Mouse (Mus musculus): ENCODE measurements around the gene Tmem9. TPM values are rescaled to one million over a fixed set of nuclear protein-coding genes. Genes with fewer than 3 reads are reported as not detected.

Tmem9 gene
- total and polyA plus RNA-seq, 2 experiments from 2014 or later: 46.0 to 51.2 TPM

DNA sequence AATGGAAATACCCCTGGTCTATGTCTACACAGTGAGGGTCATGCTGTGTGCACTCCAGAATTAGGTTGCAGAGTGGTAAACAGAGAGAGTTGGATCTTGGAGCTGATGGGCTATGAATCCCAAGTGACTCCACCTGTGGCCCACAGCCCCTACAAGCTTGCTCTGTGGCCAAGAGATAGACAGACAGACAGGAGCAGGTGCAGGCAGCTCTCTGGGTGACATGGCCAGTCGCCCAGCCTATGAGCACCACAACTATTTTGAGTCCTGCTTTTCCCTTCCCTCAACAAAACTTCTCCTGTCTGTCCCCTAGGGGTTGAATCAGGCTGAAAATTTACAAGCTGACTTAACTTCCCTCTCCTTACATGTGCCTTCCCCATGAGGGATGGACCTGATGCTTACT is 58.7 kb downstream of the Tmem9 start:
- DNase-seq (ENCODE audit: low spot score): no peak
- no peaks in the 10 kb centered on the region for H3K36me3 ChIP-seq (replicated peaks; ENCODE audit: control insufficient read depth, insufficient read depth, low read length)
- H3K9ac ChIP-seq (replicated peaks; ENCODE audit: low read depth, low read length): no peak overlapping the region
- H3K4me1 ChIP-seq (ENCODE audit: control insufficient read depth, insufficient read depth): no peaks in the 10 kb centered on the region
- TF ChIP-seq CTCF (IDR thresholded peaks at IDR 0.05; ENCODE audit: low read depth) (no peak), EP300 (IDR thresholded peaks at IDR 0.05; ENCODE audit: low read depth) (no peak)
- H3K4me3 ChIP-seq (ENCODE audit: low read depth, low read length): no peak overlapping the region
- no peak overlapping the region for H3K4me2 ChIP-seq (ENCODE audit: low read depth, low read length)
- no peaks in the 10 kb centered on the region; the same call in 1 of the 2 replicates for H3K27me3 ChIP-seq (ENCODE audit: control insufficient read depth, insufficient read depth, low read length)
- no peak overlapping the region for H3K27ac ChIP-seq (ENCODE audit: low read depth)
- no peak for ATAC-seq (ENCODE audit: insufficient read depth, low read depth)
- H3K9me3 ChIP-seq (replicated peaks; ENCODE audit: control insufficient read depth, low read length): no peaks in the 10 kb centered on the region
- 44% methylated on average over 1 of the region's 1 CpGs for WGBS

GRCm38 (mm10) chr1:136067579-136067978 is 59.6 kb downstream of the Tmem9 start:
- WGBS: 64% methylated on average over 3 of the region's 3 CpGs
- Histone ChIP-seq H3K27me3 (ENCODE audit: control insufficient read depth, insufficient read depth, low read length) (no peaks in the 10 kb centered on the region; the same call in 1 of the 2 replicates), H3K4me1 (ENCODE audit: control insufficient read depth, insufficient read depth) (no peaks in the 10 kb centered on the region), H3K9me3 (replicated peaks; ENCODE audit: control insufficient read depth, low read length) (no peaks in the 10 kb centered on the region), H3K9ac (replicated peaks; ENCODE audit: low read depth, low read length) (no peak overlapping the region), H3K27ac (ENCODE audit: low read depth) (no peak overlapping the region), H3K4me2 (ENCODE audit: low read depth, low read length) (no peak overlapping the region), H3K36me3 (replicated peaks; ENCODE audit: control insufficient read depth, insufficient read depth, low read length) (no peaks in the 10 kb centered on the region), H3K4me3 (ENCODE audit: low read depth, low read length) (no peak overlapping the region)
- DNase-seq (ENCODE audit: low spot score) (no peak), ATAC-seq (ENCODE audit: insufficient read depth, low read depth) (no peak)
- TF ChIP-seq EP300 (IDR thresholded peaks at IDR 0.05; ENCODE audit: low read depth) (no peak), CTCF (IDR thresholded peaks at IDR 0.05; ENCODE audit: low read depth) (no peak)

GRCm38 (mm10) chr1:136076086-136076485 is 68.1 kb downstream of the Tmem9 start:
- H3K27ac ChIP-seq (ENCODE audit: low read depth): no peak overlapping the region
- 8% methylated on average over 3 of the region's 3 CpGs for WGBS
- ATAC-seq (ENCODE audit: insufficient read depth, low read depth) (peak; percentile 41; the same call in 1 of the 2 replicates), DNase-seq (ENCODE audit: low spot score) (peak; percentile 24)
- H3K4me1 ChIP-seq (ENCODE audit: control insufficient read depth, insufficient read depth): no peaks in the 10 kb centered on the region; the same call in 1 of the 2 replicates
- H3K27me3 ChIP-seq (ENCODE audit: control insufficient read depth, insufficient read depth, low read length): 0 out of 2 replicates have a peak, but pooled peaks cover 7% of the 10 kb centered on the region
- no peak overlapping the region for H3K9ac ChIP-seq (replicated peaks; ENCODE audit: low read depth, low read length)
- TF ChIP-seq CTCF (IDR thresholded peaks at IDR 0.05; ENCODE audit: low read depth): peak; percentile 71
- no peak for TF ChIP-seq EP300 (IDR thresholded peaks at IDR 0.05; ENCODE audit: low read depth)
- H3K4me2 ChIP-seq (ENCODE audit: low read depth, low read length): no peak overlapping the region
- no peaks in the 10 kb centered on the region for H3K9me3 ChIP-seq (replicated peaks; ENCODE audit: control insufficient read depth, low read length)
- H3K36me3 ChIP-seq (replicated peaks; ENCODE audit: control insufficient read depth, insufficient read depth, low read length): no peaks in the 10 kb centered on the region
- no peak overlapping the region for H3K4me3 ChIP-seq (ENCODE audit: low read depth, low read length)

- Histone ChIP-seq H3K9ac (replicated peaks; ENCODE audit: low read depth, low read length) (no peak overlapping the region), H3K4me2 (ENCODE audit: low read depth, low read length) (no peak overlapping the region), H3K36me3 (replicated peaks; ENCODE audit: control insufficient read depth, insufficient read depth, low read length) (no peaks in the 10 kb centered on the region), H3K27me3 (ENCODE audit: control insufficient read depth, insufficient read depth, low read length) (0 out of 2 replicates have a peak, but pooled peaks cover 7% of the 10 kb centered on the region), H3K4me3 (ENCODE audit: low read depth, low read length) (no peak overlapping the region), H3K4me1 (ENCODE audit: control insufficient read depth, insufficient read depth) (no peaks in the 10 kb centered on the region; the same call in 1 of the 2 replicates), H3K27ac (ENCODE audit: low read depth) (no peak overlapping the region), H3K9me3 (replicated peaks; ENCODE audit: control insufficient read depth, low read length) (no peaks in the 10 kb centered on the region; the same call in 1 of the 2 replicates)
- WGBS: 37% methylated on average over 4 of the region's 4 CpGs
- TF ChIP-seq EP300 (IDR thresholded peaks at IDR 0.05; ENCODE audit: low read depth): no peak
- no peak for TF ChIP-seq CTCF (IDR thresholded peaks at IDR 0.05; ENCODE audit: low read depth)
- no peak for ATAC-seq (ENCODE audit: insufficient read depth, low read depth)
- DNase-seq (ENCODE audit: low spot score): no peak
These were observed 69.7 kb downstream of the Tmem9 start for GRCm38 (mm10) chr1:136077656-136078055.

- H3K27me3 ChIP-seq (ENCODE audit: control insufficient read depth, insufficient read depth, low read length): peaks cover 10% of the 10 kb centered on the region; the same call in 1 of the 2 replicates
- TF ChIP-seq CTCF (IDR thresholded peaks at IDR 0.05; ENCODE audit: low read depth): no peak
- no peak for TF ChIP-seq EP300 (IDR thresholded peaks at IDR 0.05; ENCODE audit: low read depth)
- H3K4me3 ChIP-seq (ENCODE audit: low read depth, low read length): no peak overlapping the region
- ATAC-seq (ENCODE audit: insufficient read depth, low read depth): no peak
- no peak overlapping the region for H3K9ac ChIP-seq (replicated peaks; ENCODE audit: low read depth, low read length)
- no peaks in the 10 kb centered on the region; the same call in 1 of the 2 replicates for H3K9me3 ChIP-seq (replicated peaks; ENCODE audit: control insufficient read depth, low read length)
- H3K36me3 ChIP-seq (replicated peaks; ENCODE audit: control insufficient read depth, insufficient read depth, low read length): no peaks in the 10 kb centered on the region
- 71% methylated on average over 1 of the region's 1 CpGs for WGBS
- H3K27ac ChIP-seq (ENCODE audit: low read depth): no peak overlapping the region
- H3K4me2 ChIP-seq (ENCODE audit: low read depth, low read length): no peak overlapping the region
- peaks cover 5% of the 10 kb centered on the region; the same call in 1 of the 2 replicates for H3K4me1 ChIP-seq (ENCODE audit: control insufficient read depth, insufficient read depth)
- DNase-seq (ENCODE audit: low spot score): no peak
These were observed 73.2 kb downstream of the Tmem9 start for GRCm38 (mm10) chr1:136081161-136081560.

Other genes starting within 250 kb of the Tmem9 start
- gene Phlda3, start 242.0 kb upstream of the Tmem9 start, total RNA-seq (2014; rRNA removed; ENCODE audit: low replicate concordance): 87.5 and 130 TPM in 2 replicates
- 65.5 and 67.2 TPM in 2 replicates for gene Phlda3, start 242.0 kb upstream of the Tmem9 start, polyA plus RNA-seq (2015; fragmentation: Nextera tagmentation; extraction: Ambion mirVana)
- gene Tnni1, start 228.7 kb upstream of the Tmem9 start, total RNA-seq (2014; rRNA removed; ENCODE audit: low replicate concordance): 4,186 and 4,592 TPM in 2 replicates
- gene Tnni1, start 228.7 kb upstream of the Tmem9 start, polyA plus RNA-seq (2015; fragmentation: Nextera tagmentation; extraction: Ambion mirVana): 4,392 and 4,399 TPM in 2 replicates
- 4.4 and 32.9 TPM in 2 replicates for gene Lad1, start 189.6 kb upstream of the Tmem9 start, total RNA-seq (2014; rRNA removed; ENCODE audit: low replicate concordance)
- gene Lad1, start 189.6 kb upstream of the Tmem9 start, polyA plus RNA-seq (2015; fragmentation: Nextera tagmentation; extraction: Ambion mirVana): 9.1 and 11.1 TPM in 2 replicates
- gene Tnnt2, start 171.8 kb upstream of the Tmem9 start, total RNA-seq (2014; rRNA removed; ENCODE audit: low replicate concordance): 1,865 and 1,929 TPM in 2 replicates
- 13,184 and 14,025 TPM in 2 replicates for gene Tnnt2, start 171.8 kb upstream of the Tmem9 start, polyA plus RNA-seq (2015; fragmentation: Nextera tagmentation; extraction: Ambion mirVana)
- gene Pkp1, start 88.9 kb upstream of the Tmem9 start, total RNA-seq (2014; rRNA removed; ENCODE audit: low replicate concordance): 0.58 TPM in 1 of 2 replicates, not detected in the other
- 0.05 TPM in 2 replicates for gene Pkp1, start 88.9 kb upstream of the Tmem9 start, polyA plus RNA-seq (2015; fragmentation: Nextera tagmentation; extraction: Ambion mirVana)
- not detected in 2 replicates for gene Igfn1, start 1.8 kb upstream of the Tmem9 start, total RNA-seq (2014; rRNA removed; ENCODE audit: low replicate concordance)
- gene Igfn1, start 1.8 kb upstream of the Tmem9 start, polyA plus RNA-seq (2015; fragmentation: Nextera tagmentation; extraction: Ambion mirVana): 0.04 and 0.05 TPM in 2 replicates
- not detected in 2 replicates for gene Ascl5, start 42.7 kb downstream of the Tmem9 start, total RNA-seq (2014; rRNA removed; ENCODE audit: low replicate concordance)
- gene Ascl5, start 42.7 kb downstream of the Tmem9 start, polyA plus RNA-seq (2015; fragmentation: Nextera tagmentation; extraction: Ambion mirVana): not detected in 2 replicates
- gene Cacna1s, start 44.6 kb downstream of the Tmem9 start, total RNA-seq (2014; rRNA removed; ENCODE audit: low replicate concordance): 13.8 TPM in 1 of 2 replicates, not detected in the other
- gene Cacna1s, start 44.6 kb downstream of the Tmem9 start, polyA plus RNA-seq (2015; fragmentation: Nextera tagmentation; extraction: Ambion mirVana): 0.49 and 0.80 TPM in 2 replicates
- 0.38 and 2.8 TPM in 2 replicates for gene Kif21b, start 123.2 kb downstream of the Tmem9 start, total RNA-seq (2014; rRNA removed; ENCODE audit: low replicate concordance)
- 0.18 and 0.26 TPM in 2 replicates for gene Kif21b, start 123.2 kb downstream of the Tmem9 start, polyA plus RNA-seq (2015; fragmentation: Nextera tagmentation; extraction: Ambion mirVana)
- not detected in 2 replicates for gene Mroh3, start 204.7 kb downstream of the Tmem9 start, total RNA-seq (2014; rRNA removed; ENCODE audit: low replicate concordance)
- gene Mroh3, start 204.7 kb downstream of the Tmem9 start, polyA plus RNA-seq (2015; fragmentation: Nextera tagmentation; extraction: Ambion mirVana): not detected in 2 replicates
- 0.42 and 0.70 TPM in 2 replicates for gene Inava, start 226.1 kb downstream of the Tmem9 start, total RNA-seq (2014; rRNA removed; ENCODE audit: low replicate concordance)
- 0.21 TPM in 1 of 2 replicates, not detected in the other for gene Inava, start 226.1 kb downstream of the Tmem9 start, polyA plus RNA-seq (2015; fragmentation: Nextera tagmentation; extraction: Ambion mirVana)